Mouse (Mus musculus) midbrain, postnatal 0 days (tissue): ENCODE results near the gene Hnrnpa0. TPM values are rescaled to one million over a fixed set of nuclear protein-coding genes. Genes with fewer than 3 reads are reported as not detected.

Source experiments
- ATAC-seq: fragments of 200-750 bp; cut with Nextera tagmentation; 2 replicates; pipeline ENCODE4 v1.8.0; 2017; ENCODE audit warnings: moderate number of reproducible peaks, mild to moderate bottlenecking, moderate TSS enrichment, moderate library complexity; ENCODE audit not compliant: low FRiP score
- DNase-seq: peaks from one replicate; pipeline ENCODE4 v3.0.0-alpha.2; 2015; ENCODE audit warnings: low spot score
- H3K27ac ChIP-seq: fragments of 300-500 bp; sonication (generic); 2 replicates; pipeline ENCODE4 v1.5.1; 2014; ENCODE audit warnings: low read depth, mild to moderate bottlenecking, low read length, mixed read lengths
- H3K27me3 ChIP-seq: fragments of 300-500 bp; sonication (generic); 2 replicates; pipeline ENCODE4 v1.6.1; 2014; ENCODE audit warnings: low read length, control low read depth, mixed read lengths; ENCODE audit not compliant: insufficient read depth
- H3K36me3 ChIP-seq: fragments of 300-500 bp; sonication (generic); 2 replicates; pipeline ENCODE4 v1.6.1; 2014; ENCODE audit warnings: low read length, control low read depth, mixed read lengths; ENCODE audit not compliant: insufficient read depth
- H3K4me1 ChIP-seq: fragments of 300-500 bp; sonication (generic); 2 replicates; pipeline ENCODE4 v1.6.1; 2014; ENCODE audit warnings: mild to moderate bottlenecking, control low read depth, antibody characterized with exemption, low read length, mixed read lengths; ENCODE audit not compliant: insufficient read depth
- H3K4me2 ChIP-seq: fragments of 300-500 bp; sonication (generic); 2 replicates; pipeline ENCODE4 v1.6.1; 2014; ENCODE audit warnings: low read depth, mild to moderate bottlenecking, low read length, mixed read lengths; ENCODE audit not compliant: poor library complexity, severe bottlenecking
- H3K4me3 ChIP-seq: fragments of 300-500 bp; sonication (generic); 2 replicates; pipeline ENCODE4 v1.5.1; 2014; ENCODE audit warnings: low read depth, mild to moderate bottlenecking, low read length, moderate library complexity
- H3K9ac ChIP-seq: fragments of 300-500 bp; sonication (generic); replicated peaks from 2 replicates; pipeline ENCODE4 v1.6.1; 2014; ENCODE audit warnings: mild to moderate bottlenecking, low read length, moderate library complexity, mixed read lengths; ENCODE audit not compliant: poor library complexity, severe bottlenecking
- H3K9me3 ChIP-seq: fragments of 300-500 bp; sonication (generic); 2 replicates; pipeline ENCODE4 v1.6.1; 2016; ENCODE audit warnings: low read length, control low read depth
- CTCF ChIP-seq: IDR thresholded peaks from 2 replicates; pipeline ENCODE4 v1.5.1; 2016; ENCODE audit warnings: antibody characterized with exemption, mild to moderate bottlenecking
- WGBS: fragments of 180-500 bp; shearing (Covaris S2); extraction: QIAGEN DNeasy Blood & Tissue Kit; methylation state at CpG from one replicate; pipeline ENCODE4 v1.1.7; 2014; 5-methylcytosine and 5-hydroxymethylcytosine counted together
- polyA plus RNA-seq: library from polyadenylated mRNA; unstranded; fragments of >200 nt; fragmentation: Nextera tagmentation; extraction: Ambion mirVana; gene quantifications from 2 replicates; pipeline ENCODE4 v1.2.1, GENCODE M21; 2015
- total RNA-seq: library from RNA; depleted of rRNA; stranded (reverse); fragments of >200 nt; gene quantifications from 2 replicates; pipeline ENCODE4 v1.2.3, GENCODE M21; 2014; rRNA removed

The Hnrnpa0 gene
- total RNA-seq (183 and 185 TPM in 2 replicates), polyA plus RNA-seq (51.4 and 62.5 TPM in 2 replicates)

DNA sequence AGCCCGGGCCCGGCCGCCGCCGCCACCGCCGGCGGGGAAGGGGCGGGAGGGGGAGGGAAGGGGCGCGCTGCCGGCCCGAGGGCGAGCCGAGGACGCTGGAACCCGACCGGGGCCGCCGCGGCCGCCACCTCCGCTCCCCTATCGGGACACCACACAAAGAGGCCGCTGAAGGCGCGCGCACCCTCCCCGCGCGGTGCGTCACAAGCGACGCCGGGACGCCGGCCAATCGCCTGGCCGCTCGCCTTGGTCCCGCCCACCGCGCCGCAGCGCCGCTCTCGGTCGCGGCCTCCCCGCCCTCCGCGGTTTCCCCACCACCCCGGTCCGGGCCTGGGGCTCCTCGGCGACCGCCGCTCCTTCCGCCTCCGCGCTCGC, at the start of gene Hnrnpa0:
Gene Hnrnpa0, minus strand, starts transcription at position 161 of the 372 bp plus-strand sequence.
- no CpG with 5 or more reads among the region's 62 CpGs for WGBS
- H3K9ac ChIP-seq: peak within 1 kb of the TSS; percentile 100
- H3K27ac ChIP-seq: peak within 1 kb of the TSS; percentile 100
- 0 out of 2 replicates have a peak, but pooled peaks cover 3% of the 10 kb centered on the region for H3K4me1 ChIP-seq
- H3K4me2 ChIP-seq: peak within 1 kb of the TSS; percentile 87
- no peaks in the 10 kb centered on the region for H3K27me3 ChIP-seq
- peak; percentile 94 for ATAC-seq
- TF ChIP-seq CTCF: no peak
- H3K4me3 ChIP-seq: peak within 1 kb of the TSS; percentile 92
- peak; percentile 98 for DNase-seq
- H3K36me3 ChIP-seq: no peaks in the 10 kb centered on the region
- H3K9me3 ChIP-seq: no peaks in the 10 kb centered on the region

DNA sequence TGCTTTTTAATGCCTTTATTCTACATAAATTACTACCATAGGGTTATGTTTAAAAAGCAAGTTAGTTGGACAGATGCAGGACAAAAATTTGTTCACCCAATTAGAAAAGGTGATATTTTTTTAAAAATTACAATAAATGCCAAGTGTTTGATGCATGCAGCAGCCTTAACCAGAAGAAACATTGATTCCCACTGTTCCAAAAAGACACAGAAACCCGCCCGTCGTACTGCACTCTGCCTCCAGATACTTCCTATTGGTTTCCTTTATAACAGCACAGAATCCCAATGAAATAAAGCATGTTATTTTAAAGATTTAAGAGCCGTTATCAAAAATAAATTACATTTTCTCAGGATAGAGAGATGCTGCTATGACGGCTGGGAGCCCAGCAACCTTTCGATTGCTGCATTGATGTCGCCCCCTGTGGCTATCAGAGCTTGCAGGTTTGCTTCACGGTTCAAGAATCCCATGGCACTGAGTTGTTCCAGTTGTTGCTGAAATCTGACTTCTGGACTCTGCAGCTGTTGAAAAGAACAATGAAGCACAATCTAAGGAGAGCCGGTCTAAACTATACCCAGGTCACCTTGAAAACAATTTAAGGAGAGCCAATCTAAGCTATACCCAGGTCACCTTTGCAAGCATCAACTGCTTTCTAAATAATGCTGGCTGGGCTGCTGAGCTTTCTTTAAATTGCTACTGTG, 49.3 kb upstream of the Hnrnpa0 start:
- DNase-seq (peak; percentile 8), ATAC-seq (no peak)

DNA sequence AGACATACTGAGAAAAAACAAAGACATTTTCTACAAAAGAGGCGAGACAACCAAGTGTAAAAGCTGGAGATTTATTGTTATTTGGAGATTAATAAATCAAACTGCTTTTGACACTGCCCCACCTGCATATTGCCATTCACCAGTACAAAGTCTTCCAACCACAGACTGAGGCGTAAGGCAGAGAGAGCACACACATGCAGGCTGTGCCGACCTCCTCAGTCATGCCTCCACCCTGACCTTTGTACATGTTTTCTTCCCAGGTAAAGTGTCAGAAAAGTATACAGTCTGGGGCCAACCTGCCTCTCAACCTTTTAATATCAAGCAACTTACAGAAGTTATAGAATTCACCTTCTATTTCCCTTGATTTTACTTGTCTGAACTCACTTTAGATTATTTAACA, 47.7 kb upstream of the Hnrnpa0 start:
- no peaks in the 10 kb centered on the region for H3K4me1 ChIP-seq
- H3K9me3 ChIP-seq: no peaks in the 10 kb centered on the region
- no peak overlapping the region for H3K27ac ChIP-seq
- H3K27me3 ChIP-seq: no peaks in the 10 kb centered on the region
- H3K4me3 ChIP-seq: no peak overlapping the region
- no peak overlapping the region for H3K4me2 ChIP-seq
- ATAC-seq: no peak
- DNase-seq: no peak
- WGBS: 91% methylated on average over 3 of the region's 3 CpGs
- no peak overlapping the region for H3K9ac ChIP-seq
- no peak for TF ChIP-seq CTCF
- peaks cover 25% of the 10 kb centered on the region; the same call in 1 of the 2 replicates for H3K36me3 ChIP-seq

More for the DNA sequence above, 49.3 kb upstream of the Hnrnpa0 start:
- no peak for TF ChIP-seq CTCF
- no peak overlapping the region for H3K9ac ChIP-seq
- peaks cover 26% of the 10 kb centered on the region for H3K36me3 ChIP-seq
- 72% methylated on average over 9 of the region's 9 CpGs for WGBS
- H3K4me2 ChIP-seq: no peak overlapping the region
- no peaks in the 10 kb centered on the region for H3K27me3 ChIP-seq
- no peak overlapping the region for H3K4me3 ChIP-seq
- no peak overlapping the region for H3K27ac ChIP-seq
- H3K9me3 ChIP-seq: no peaks in the 10 kb centered on the region
- no peaks in the 10 kb centered on the region for H3K4me1 ChIP-seq

DNA sequence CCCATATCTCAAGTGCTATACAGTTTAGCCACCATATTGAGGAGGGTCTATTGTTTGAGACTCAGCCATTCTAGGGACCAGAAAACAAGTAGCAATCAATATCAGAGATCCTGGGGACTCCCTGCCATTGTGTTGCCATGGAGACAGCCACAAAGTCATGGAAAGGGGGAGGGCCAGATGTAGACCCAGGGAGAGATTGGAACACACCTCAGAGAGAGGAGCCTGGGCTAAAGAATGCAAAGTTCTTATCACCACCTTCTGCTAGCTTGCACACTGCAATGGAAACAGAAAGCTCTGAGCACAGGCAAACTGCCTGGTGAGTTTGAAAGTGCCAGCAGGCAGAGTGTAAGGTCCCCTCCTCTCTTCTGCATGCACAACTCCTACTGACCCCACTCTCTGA, 39.8 kb upstream of the Hnrnpa0 start:
- Histone ChIP-seq H3K4me3 (no peak overlapping the region), H3K27me3 (no peaks in the 10 kb centered on the region), H3K4me1 (no peaks in the 10 kb centered on the region), H3K27ac (no peak overlapping the region), H3K9me3 (no peaks in the 10 kb centered on the region), H3K36me3 (peaks cover 10% of the 10 kb centered on the region), H3K4me2 (no peak overlapping the region), H3K9ac (no peak overlapping the region)
- DNase-seq (no peak), ATAC-seq (no peak)
- no peak for TF ChIP-seq CTCF

DNA sequence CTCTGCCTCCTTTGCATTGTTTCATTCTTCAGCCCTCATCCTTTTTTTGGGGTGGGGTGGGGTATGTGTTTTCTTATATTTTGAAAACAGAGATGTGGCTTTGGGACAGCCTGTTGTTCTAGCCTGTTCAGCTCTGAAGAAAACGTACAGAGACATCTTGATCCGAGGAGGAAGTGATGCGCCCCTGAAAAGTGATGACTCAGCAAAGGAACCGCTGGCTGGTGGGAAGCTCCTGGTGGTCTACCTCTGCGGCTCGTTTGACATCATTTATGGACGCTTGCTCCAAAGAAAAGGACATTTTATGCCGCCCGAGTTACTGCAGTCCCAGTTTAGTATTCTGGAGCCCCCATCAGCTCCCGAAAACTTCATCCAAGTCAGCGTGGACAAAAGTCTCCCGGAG, 35.0 kb upstream of the Hnrnpa0 start:
- WGBS: 96% methylated on average over 12 of the region's 12 CpGs
- H3K27me3 ChIP-seq: no peaks in the 10 kb centered on the region
- H3K27ac ChIP-seq: no peak overlapping the region
- H3K4me1 ChIP-seq: no peaks in the 10 kb centered on the region
- H3K9ac ChIP-seq: no peak overlapping the region
- H3K4me2 ChIP-seq: no peak overlapping the region
- DNase-seq (no peak), ATAC-seq (no peak)
- no peak overlapping the region for H3K4me3 ChIP-seq
- no peaks in the 10 kb centered on the region for H3K9me3 ChIP-seq
- H3K36me3 ChIP-seq: peaks cover 22% of the 10 kb centered on the region
- no peak for TF ChIP-seq CTCF

DNA sequence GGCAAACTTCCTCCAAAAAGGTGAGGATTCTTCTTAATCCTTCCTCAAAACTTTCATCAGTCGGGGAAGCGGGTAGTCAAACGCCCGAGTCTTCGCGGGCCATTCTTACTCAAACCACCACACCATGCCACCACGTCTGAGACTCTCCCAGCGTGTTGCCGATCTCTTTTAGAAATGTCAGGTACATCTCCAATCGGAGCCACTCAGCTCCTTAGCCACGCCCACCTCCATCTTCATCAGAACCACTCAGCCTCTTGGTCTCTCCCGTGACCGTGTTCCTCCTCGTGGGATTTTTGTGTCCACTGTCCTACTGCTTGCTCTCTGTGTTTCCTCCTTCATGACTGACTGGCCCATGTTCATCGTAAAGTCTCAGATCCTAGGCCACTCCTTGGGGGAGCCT, 32.4 kb upstream of the Hnrnpa0 start:
- DNase-seq (no peak), ATAC-seq (no peak)
- no peaks in the 10 kb centered on the region for H3K27me3 ChIP-seq
- no peak overlapping the region for H3K9ac ChIP-seq
- no peak overlapping the region for H3K4me3 ChIP-seq
- 96% methylated on average over 15 of the region's 15 CpGs for WGBS
- TF ChIP-seq CTCF: no peak
- no peak overlapping the region for H3K27ac ChIP-seq
- H3K9me3 ChIP-seq: no peaks in the 10 kb centered on the region
- H3K4me1 ChIP-seq: no peaks in the 10 kb centered on the region; the same call in 1 of the 2 replicates
- no peak overlapping the region for H3K4me2 ChIP-seq
- peaks cover 21% of the 10 kb centered on the region for H3K36me3 ChIP-seq
